Mouse (Mus musculus) spleen, postnatal 36 days (tissue): ENCODE data around the gene Nthl1.
"Not testable (repeated sequence)": the region's sequence is repeated elsewhere in the genome, so short reads cannot be mapped to it uniquely, and the experiment has no call there.

Source experiments
- DNase-seq, 2 experiments: peaks; one replicate each; pipeline ENCODE4 v3.0.0; 2022; ENCODE audit warnings: low spot score in 2 of 2, mixed read lengths in 1 of 2

Gene Nthl1

GRCm38 (mm10) chr17:24650070-24650616 is 17.7 kb downstream of the Nthl1 start, which contains the start of gene Slc9a3r2:
Slc9a3r2 (minus strand) TSS chr17:24650327.
- DNase-seq: no peak

- DNase-seq: no peak
These were observed 18.3 kb downstream of the Nthl1 start for GRCm38 (mm10) chr17:24650766-24651165.

GRCm38 (mm10) chr17:24651835-24652234 is 19.4 kb downstream of the Nthl1 start:
- no peak for DNase-seq

GRCm38 (mm10) chr17:24653967-24654710 is 21.7 kb downstream of the Nthl1 start:
- peak; percentile 51 to 64 for DNase-seq

- no peak for DNase-seq
These were observed 22.5 kb downstream of the Nthl1 start for GRCm38 (mm10) chr17:24654969-24655368.

- no peak for DNase-seq
These were observed 25.7 kb downstream of the Nthl1 start, which contains the start of gene Npw for GRCm38 (mm10) chr17:24658017-24658758. Npw (minus strand) TSS chr17:24658457.

GRCm38 (mm10) chr17:24667011-24667410 is 34.5 kb downstream of the Nthl1 start:
- not testable (repeated sequence) for DNase-seq

GRCm38 (mm10) chr17:24667416-24667815 is 34.9 kb downstream of the Nthl1 start:
- peak; percentile 59 to 64 for DNase-seq

GRCm38 (mm10) chr17:24669214-24669544 is 36.7 kb downstream of the Nthl1 start:
- DNase-seq: not testable (repeated sequence)

- DNase-seq: peak; percentile 92 to 94
These were observed 37.2 kb downstream of the Nthl1 start, which contains the start of gene Zfp598 for GRCm38 (mm10) chr17:24669545-24670245. Zfp598 (plus strand) TSS chr17:24669687.

GRCm38 (mm10) chr17:24670246-24670844 is 37.9 kb downstream of the Nthl1 start:
- DNase-seq: no peak

GRCm38 (mm10) chr17:24671346-24671745 is 38.9 kb downstream of the Nthl1 start:
- no peak for DNase-seq

- DNase-seq: peak; percentile 36 to 38
These were observed 39.7 kb downstream of the Nthl1 start for GRCm38 (mm10) chr17:24672141-24672540.

GRCm38 (mm10) chr17:24674277-24674676 is 41.8 kb downstream of the Nthl1 start:
- no peak for DNase-seq

GRCm38 (mm10) chr17:24676187-24676586 is 43.7 kb downstream of the Nthl1 start:
- peak; percentile 51 to 67 for DNase-seq

GRCm38 (mm10) chr17:24676877-24677276 is 44.4 kb downstream of the Nthl1 start:
- no peak for DNase-seq

- DNase-seq: no peak
These were observed 45.1 kb downstream of the Nthl1 start for GRCm38 (mm10) chr17:24677500-24678080.

- DNase-seq: peak; percentile 58 to 62
These were observed 54.0 kb downstream of the Nthl1 start for GRCm38 (mm10) chr17:24686514-24686913.

- peak; percentile 48 to 59 for DNase-seq
These were observed 54.7 kb downstream of the Nthl1 start for GRCm38 (mm10) chr17:24687146-24687595.

- DNase-seq: no peak
These were observed 55.1 kb downstream of the Nthl1 start for GRCm38 (mm10) chr17:24687599-24687998.
